Mouse (Mus musculus) kidney, adult 18-20 months (tissue): ENCODE data around the gene Adra2a.

Experiments used
- DNase-seq: peaks from one replicate; pipeline ENCODE4 v3.0.0; 2021

The Adra2a gene

GRCm38 (mm10) chr19:54043851-54044250, at the start of gene Adra2a:
Adra2a (plus strand) TSS chr19:54044151.
- DNase-seq, result no peak

GRCm38 (mm10) chr19:53994276-53994675, 49.7 kb upstream of the Adra2a start:
- DNase-seq, result no peak

GRCm38 (mm10) chr19:54010973-54011372, 33.0 kb upstream of the Adra2a start:
- DNase-seq, result no peak

- DNase-seq, result no peak
Observed at GRCm38 (mm10) chr19:54014999-54015398, 29.0 kb upstream of the Adra2a start.

- DNase-seq, result no peak
Observed at GRCm38 (mm10) chr19:54015503-54015902, 28.4 kb upstream of the Adra2a start.

- DNase-seq, result no peak
Observed at GRCm38 (mm10) chr19:54035100-54035499, 8.9 kb upstream of the Adra2a start.

- no peak for DNase-seq
Observed at GRCm38 (mm10) chr19:54039441-54039840, 4.5 kb upstream of the Adra2a start.

GRCm38 (mm10) chr19:54040356-54041028, 3.5 kb upstream of the Adra2a start:
- DNase-seq, result no peak

GRCm38 (mm10) chr19:54041029-54041367, 3.0 kb upstream of the Adra2a start:
- no peak for DNase-seq

- peak; percentile 63 for DNase-seq
Observed at GRCm38 (mm10) chr19:54044507-54045371, 788 bp downstream of the Adra2a start.

- DNase-seq, result no peak
Observed at GRCm38 (mm10) chr19:54045412-54045811, 1.5 kb downstream of the Adra2a start.

GRCm38 (mm10) chr19:54045931-54046683, 2.2 kb downstream of the Adra2a start:
- peak; percentile 29 for DNase-seq

GRCm38 (mm10) chr19:54046684-54047070, 2.7 kb downstream of the Adra2a start:
- DNase-seq, result no peak

- DNase-seq, result no peak
Observed at GRCm38 (mm10) chr19:54047386-54048050, 3.6 kb downstream of the Adra2a start.

- no peak for DNase-seq
Observed at GRCm38 (mm10) chr19:54048161-54048885, 4.4 kb downstream of the Adra2a start.

- no peak for DNase-seq
Observed at GRCm38 (mm10) chr19:54051651-54052050, 7.7 kb downstream of the Adra2a start.

GRCm38 (mm10) chr19:54055845-54056244, 11.9 kb downstream of the Adra2a start:
- no peak for DNase-seq

- DNase-seq, result no peak
Observed at GRCm38 (mm10) chr19:54068447-54068846, 24.5 kb downstream of the Adra2a start.

- no peak for DNase-seq
Observed at GRCm38 (mm10) chr19:54070521-54070920, 26.6 kb downstream of the Adra2a start.

- no peak for DNase-seq
Observed at GRCm38 (mm10) chr19:54072233-54072800, 28.4 kb downstream of the Adra2a start.

- DNase-seq, result no peak
Observed at GRCm38 (mm10) chr19:54076362-54077349, 32.7 kb downstream of the Adra2a start.
